Mouse (Mus musculus) lung, embryonic 15.5 days (tissue): Measurements from ENCODE around the gene Fam189a1. TPM values are rescaled to one million over a fixed set of nuclear protein-coding genes. Genes with fewer than 3 reads are reported as not detected.

Experiments used
- microRNA-seq: library from miRNA; unstranded; fragments of <30 nt; microRNA quantifications from one replicate; pipeline ENCODE4, GENCODE M21; 2016
- polyA plus RNA-seq: library from polyadenylated mRNA; unstranded; fragments of >200 nt; fragmentation: Nextera tagmentation; extraction: Ambion mirVana; gene quantifications from 2 replicates; pipeline ENCODE4 v1.2.1, GENCODE M21; 2015

Fam189a1 gene
- polyA plus RNA-seq, 1 experiment from 2014 or later, result 0.44 TPM

Small RNAs within 50 kb of the gene (microRNA-seq; reads per million reads assigned to microRNA genes)
- not detected for gene Gm25249
